Mouse (Mus musculus) neural tube, embryonic 12.5 days (tissue): ENCODE measurements around the gene Dennd4a. TPM values are rescaled to one million over a fixed set of nuclear protein-coding genes. Genes with fewer than 3 reads are reported as not detected.

Source experiments
- ATAC-seq: fragments of 200-750 bp; cut with Nextera tagmentation; 2 replicates; pipeline ENCODE4 v1.8.0; 2017; ENCODE audit warnings: low read depth, mild to moderate bottlenecking, moderate TSS enrichment, moderate library complexity; ENCODE audit not compliant: low FRiP score
- H3K27ac ChIP-seq: fragments of 300-500 bp; sonication (generic); 2 replicates; pipeline ENCODE4 v1.5.1; 2016
- H3K27me3 ChIP-seq: fragments of 300-500 bp; sonication (generic); replicated peaks from 2 replicates; pipeline ENCODE4 v1.6.1; 2016; ENCODE audit warnings: mild to moderate bottlenecking
- H3K36me3 ChIP-seq: fragments of 300-500 bp; sonication (generic); 2 replicates; pipeline ENCODE4 v1.6.1; 2016; ENCODE audit warnings: mild to moderate bottlenecking
- H3K4me1 ChIP-seq: fragments of 300-500 bp; sonication (generic); 2 replicates; pipeline ENCODE4 v1.6.1; 2016
- H3K4me2 ChIP-seq: fragments of 300-500 bp; sonication (generic); replicated peaks from 2 replicates; pipeline ENCODE4 v1.6.1; 2016; ENCODE audit warnings: mild to moderate bottlenecking
- H3K4me3 ChIP-seq: fragments of 300-500 bp; sonication (generic); 2 replicates; pipeline ENCODE4 v1.5.1; 2016
- H3K9ac ChIP-seq: fragments of 300-500 bp; sonication (generic); 2 replicates; pipeline ENCODE4 v1.6.1; 2016; ENCODE audit warnings: mild to moderate bottlenecking
- H3K9me3 ChIP-seq: fragments of 300-500 bp; sonication (generic); 2 replicates; pipeline ENCODE4 v1.6.1; 2016; ENCODE audit warnings: mild to moderate bottlenecking
- WGBS: fragments of 180-500 bp; shearing (Covaris S2); methylation state at CpG from one replicate; pipeline ENCODE4 v1.1.7; 2016; 5-methylcytosine and 5-hydroxymethylcytosine counted together
- polyA plus RNA-seq: library from polyadenylated mRNA; unstranded; fragments of >200 nt; fragmentation: Nextera tagmentation; extraction: Ambion mirVana; gene quantifications from 2 replicates; pipeline ENCODE4 v1.2.1, GENCODE M21; 2016

Dennd4a gene
- polyA plus RNA-seq, 1 experiment from 2014 or later, result 11.0 TPM

DNA sequence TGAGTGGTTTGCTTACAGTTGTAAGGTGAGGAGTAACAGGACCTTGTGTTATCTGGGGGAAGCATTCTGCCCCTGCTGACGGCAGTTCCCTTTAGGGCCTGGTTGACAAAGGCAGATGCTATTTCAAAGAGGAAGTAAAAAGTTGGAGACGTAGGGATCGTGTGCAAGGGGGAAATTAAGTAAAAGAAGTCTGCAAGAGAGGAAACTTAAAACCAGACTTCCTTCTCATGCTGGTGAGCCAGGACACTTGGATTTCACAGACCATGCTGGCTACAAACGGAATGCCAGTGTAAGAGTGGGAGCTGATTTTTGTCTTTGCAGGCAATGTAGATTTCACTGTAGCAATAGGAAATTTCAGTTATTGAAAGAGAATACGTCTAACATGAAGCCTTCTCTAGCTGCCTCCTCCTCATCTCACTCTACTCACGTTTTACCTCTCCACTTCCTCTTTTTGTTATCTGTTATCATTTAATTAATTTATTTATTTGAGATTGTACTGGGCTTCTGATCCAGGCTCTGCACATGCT is 19.0 kb downstream of the Dennd4a start:
- Histone ChIP-seq H3K4me1 (no peaks in the 10 kb centered on the region), H3K27me3 (no peaks in the 10 kb centered on the region), H3K4me3 (no peak overlapping the region), H3K9me3 (no peaks in the 10 kb centered on the region), H3K27ac (no peak overlapping the region), H3K36me3 (no peaks in the 10 kb centered on the region), H3K9ac (no peak overlapping the region), H3K4me2 (no peak overlapping the region)
- no peak for ATAC-seq
- 64% methylated on average over 6 of the region's 6 CpGs for WGBS

DNA sequence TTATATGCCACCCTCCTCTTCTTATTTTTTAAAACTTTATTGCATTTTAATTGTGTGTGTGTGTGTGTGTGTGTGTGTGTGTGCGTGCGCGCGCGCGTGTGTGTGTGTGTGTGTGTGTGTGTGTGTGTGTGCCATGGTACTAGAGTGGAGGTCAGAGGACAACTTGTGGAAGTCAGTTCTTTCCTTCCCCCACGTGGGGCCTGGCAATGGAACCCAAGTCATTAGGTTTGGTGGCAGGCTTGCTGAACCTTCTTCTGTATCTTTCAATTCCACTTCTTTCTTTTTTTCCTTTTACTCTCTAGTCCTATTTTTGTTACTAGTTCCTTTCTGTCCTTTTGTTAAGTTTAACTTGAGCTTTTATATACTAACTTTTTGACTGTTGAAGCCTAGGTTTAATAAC is 19.5 kb downstream of the Dennd4a start:
- no peaks in the 10 kb centered on the region for H3K36me3 ChIP-seq
- H3K9me3 ChIP-seq, result no peaks in the 10 kb centered on the region
- no peak overlapping the region for H3K27ac ChIP-seq
- no peaks in the 10 kb centered on the region for H3K27me3 ChIP-seq
- H3K4me3 ChIP-seq, result no peak overlapping the region
- H3K9ac ChIP-seq, result no peak overlapping the region
- ATAC-seq, result no peak
- H3K4me2 ChIP-seq, result no peak overlapping the region
- H3K4me1 ChIP-seq, result no peaks in the 10 kb centered on the region
- WGBS, result 90% methylated on average over 7 of the region's 7 CpGs

DNA sequence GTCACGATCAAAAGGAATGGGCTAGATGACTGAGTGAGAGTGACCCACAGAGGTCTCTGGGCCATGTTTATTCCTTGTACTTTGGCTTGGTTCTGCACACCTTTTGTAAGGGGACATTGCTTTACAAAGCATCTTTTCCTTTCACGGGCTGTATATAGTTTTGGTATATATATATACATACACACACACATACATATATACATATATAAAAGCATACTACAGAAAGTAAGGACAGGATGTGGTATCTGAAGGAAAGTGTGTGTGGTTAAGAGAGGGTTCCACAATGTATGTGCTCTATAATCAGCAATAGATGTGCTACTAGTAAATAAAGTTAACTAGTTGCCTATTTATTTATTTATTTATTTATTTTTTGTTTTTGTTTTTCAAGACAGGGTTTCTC is 20.6 kb downstream of the Dennd4a start:
- WGBS, result 97% methylated on average over 2 of the region's 2 CpGs

DNA sequence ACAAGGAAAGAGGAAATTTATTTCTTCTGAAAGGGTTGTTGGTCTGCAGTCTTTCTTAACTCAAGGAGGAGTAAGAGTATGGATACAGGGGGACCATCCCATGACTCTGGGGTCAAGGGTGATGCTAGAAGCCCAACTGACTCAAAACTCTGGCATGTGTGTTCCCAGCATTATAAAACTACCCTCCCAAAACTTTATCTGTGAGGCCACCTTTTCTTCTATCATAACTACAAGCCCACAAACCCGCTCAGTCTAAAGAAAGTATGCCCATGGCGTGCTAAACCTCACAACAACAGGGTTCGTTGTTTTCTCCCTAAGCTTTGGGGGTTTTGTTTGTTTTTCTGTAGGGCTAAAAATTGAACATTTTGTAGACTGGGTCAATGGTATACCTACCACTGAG is 23.3 kb downstream of the Dennd4a start:
- Histone ChIP-seq H3K4me2 (no peak overlapping the region), H3K9me3 (no peaks in the 10 kb centered on the region), H3K27me3 (no peaks in the 10 kb centered on the region), H3K4me3 (no peak overlapping the region), H3K27ac (no peak overlapping the region), H3K36me3 (no peaks in the 10 kb centered on the region), H3K4me1 (no peaks in the 10 kb centered on the region), H3K9ac (no peak overlapping the region)
- 94% methylated on average over 3 of the region's 3 CpGs for WGBS
- ATAC-seq, result no peak

More for the DNA sequence above, 20.6 kb downstream of the Dennd4a start:
- H3K9me3 ChIP-seq, result no peaks in the 10 kb centered on the region
- no peaks in the 10 kb centered on the region for H3K4me1 ChIP-seq
- H3K27me3 ChIP-seq, result no peaks in the 10 kb centered on the region
- no peaks in the 10 kb centered on the region for H3K36me3 ChIP-seq
- no peak overlapping the region for H3K9ac ChIP-seq
- H3K4me2 ChIP-seq, result no peak overlapping the region
- no peak overlapping the region for H3K27ac ChIP-seq
- ATAC-seq, result no peak
- no peak overlapping the region for H3K4me3 ChIP-seq

DNA sequence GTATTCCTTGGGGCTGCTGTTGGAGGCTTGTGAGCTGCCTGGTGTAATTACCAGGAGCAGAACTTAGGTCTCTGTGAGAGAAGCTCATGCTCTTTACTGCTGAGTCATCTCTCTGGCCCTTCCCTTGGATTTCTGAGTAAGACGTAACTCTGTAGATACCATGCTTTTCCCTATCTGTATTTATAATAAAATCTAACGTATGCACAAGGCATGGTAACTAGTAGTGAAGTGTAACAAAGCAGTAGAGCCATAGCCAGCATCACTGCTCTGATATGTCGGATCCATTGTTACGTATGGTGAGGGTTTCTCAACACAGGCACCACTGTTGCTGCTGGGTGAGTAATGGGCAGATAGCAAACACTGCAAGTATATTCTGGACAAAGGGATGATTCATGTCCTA is 34.2 kb downstream of the Dennd4a start:
- Histone ChIP-seq H3K27me3 (no peaks in the 10 kb centered on the region), H3K4me3 (no peak overlapping the region), H3K9ac (no peak overlapping the region), H3K27ac (no peak overlapping the region), H3K4me2 (no peak overlapping the region), H3K36me3 (peaks cover 16% of the 10 kb centered on the region; the same call in 1 of the 2 replicates), H3K4me1 (no peaks in the 10 kb centered on the region), H3K9me3 (no peaks in the 10 kb centered on the region)
- no peak for ATAC-seq
- WGBS, result 85% methylated on average over 4 of the region's 4 CpGs

DNA sequence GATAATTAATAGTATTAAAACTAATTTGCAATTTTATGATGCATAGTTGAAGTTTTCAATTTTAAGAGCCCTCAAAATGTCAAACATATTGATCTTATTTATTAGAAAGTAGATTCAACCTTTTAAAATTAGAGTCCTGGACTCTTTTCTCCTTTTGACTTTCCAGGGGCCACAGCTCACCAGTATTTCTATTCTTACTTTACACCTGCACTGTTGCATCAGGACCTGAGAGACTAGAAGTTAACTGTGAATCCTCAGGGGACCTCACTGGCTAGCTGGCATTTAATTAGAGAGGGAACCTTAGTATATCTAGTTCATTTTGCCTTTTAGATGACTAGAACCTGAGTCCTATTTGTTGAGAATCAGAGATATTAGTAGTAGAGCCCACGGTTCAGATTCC is 38.4 kb downstream of the Dennd4a start:
- peaks cover under 1% of the 10 kb centered on the region; the same call in 1 of the 2 replicates for H3K36me3 ChIP-seq
- 80% methylated on average over 1 of the region's 1 CpGs for WGBS
- H3K9me3 ChIP-seq, result no peaks in the 10 kb centered on the region
- H3K27ac ChIP-seq, result no peak overlapping the region
- H3K27me3 ChIP-seq, result no peaks in the 10 kb centered on the region
- no peak overlapping the region for H3K9ac ChIP-seq
- no peaks in the 10 kb centered on the region for H3K4me1 ChIP-seq
- no peak for ATAC-seq
- H3K4me3 ChIP-seq, result no peak overlapping the region
- H3K4me2 ChIP-seq, result no peak overlapping the region

DNA sequence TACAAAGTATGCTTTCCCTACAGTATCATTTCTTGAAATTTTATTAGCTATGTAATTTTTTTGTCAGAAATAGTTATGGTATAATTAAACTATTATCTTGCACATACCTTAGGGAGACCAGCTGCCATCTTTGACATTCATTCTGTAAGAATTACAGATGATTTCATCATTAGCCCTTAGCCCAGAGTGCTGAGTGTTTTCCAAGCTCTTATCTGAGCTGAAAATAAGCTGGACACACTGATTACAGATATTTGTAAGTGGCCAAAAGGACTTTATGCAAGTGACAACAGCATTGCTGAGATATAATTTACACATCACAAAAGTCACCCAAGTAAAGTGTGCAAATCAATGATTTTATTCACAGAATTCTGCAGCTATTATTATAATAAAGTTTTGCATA is 48.9 kb downstream of the Dennd4a start:
- Histone ChIP-seq H3K9ac (no peak overlapping the region), H3K27ac (no peak overlapping the region), H3K36me3 (peaks cover 12% of the 10 kb centered on the region), H3K9me3 (no peaks in the 10 kb centered on the region), H3K27me3 (no peaks in the 10 kb centered on the region), H3K4me2 (no peak overlapping the region), H3K4me3 (no peak overlapping the region), H3K4me1 (no peaks in the 10 kb centered on the region)
- ATAC-seq, result no peak

DNA sequence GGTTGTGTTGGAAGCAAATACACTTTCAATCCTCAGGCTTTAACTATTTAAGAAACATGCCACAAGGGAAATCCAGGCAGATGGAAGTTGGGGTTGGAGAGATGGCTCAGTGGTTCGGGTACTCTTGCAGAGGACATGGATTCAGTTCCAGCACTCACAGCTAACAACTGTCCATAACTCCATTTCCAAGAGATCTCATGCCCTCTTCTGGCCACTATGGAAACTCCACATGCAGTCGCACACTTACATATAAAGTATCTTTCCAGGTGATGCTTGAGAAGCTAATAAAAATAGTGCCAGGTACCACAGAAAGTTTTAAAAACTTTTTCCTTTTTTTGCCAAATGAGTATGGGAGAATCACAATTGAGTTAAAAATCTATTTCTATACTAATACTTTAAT is 51.5 kb downstream of the Dennd4a start:
- no peaks in the 10 kb centered on the region for H3K9me3 ChIP-seq
- H3K27ac ChIP-seq, result no peak overlapping the region
- no peak overlapping the region for H3K9ac ChIP-seq
- peaks cover 12% of the 10 kb centered on the region for H3K36me3 ChIP-seq
- H3K4me3 ChIP-seq, result no peak overlapping the region
- ATAC-seq, result no peak
- WGBS, result 82% methylated on average over 2 of the region's 2 CpGs
- no peak overlapping the region for H3K4me2 ChIP-seq
- H3K27me3 ChIP-seq, result no peaks in the 10 kb centered on the region
- H3K4me1 ChIP-seq, result no peaks in the 10 kb centered on the region

DNA sequence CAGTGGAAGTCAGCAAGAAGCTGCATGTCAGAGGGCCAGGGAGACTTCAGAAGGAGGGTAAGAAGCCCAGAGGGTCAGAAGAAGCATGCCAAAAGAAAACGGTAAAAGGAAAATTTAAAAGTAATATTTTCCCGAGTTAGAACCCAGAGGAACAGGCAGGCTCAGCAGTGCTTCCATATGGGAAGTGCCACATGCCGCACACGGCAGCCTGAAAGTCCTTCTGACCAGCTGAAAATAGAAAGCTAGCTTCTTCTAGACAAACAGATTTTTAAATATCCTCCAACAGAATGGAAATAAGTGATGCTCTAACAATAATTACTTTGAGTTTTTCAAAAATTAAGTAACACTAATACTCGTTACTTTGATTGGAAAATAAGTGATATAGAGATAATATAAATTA is 74.9 kb downstream of the Dennd4a start:
- Histone ChIP-seq H3K27ac (no peak overlapping the region), H3K36me3 (0 out of 2 replicates have a peak, but pooled peaks cover 3% of the 10 kb centered on the region), H3K4me2 (no peak overlapping the region), H3K9ac (no peak overlapping the region), H3K9me3 (no peaks in the 10 kb centered on the region), H3K4me3 (no peak overlapping the region), H3K4me1 (no peaks in the 10 kb centered on the region), H3K27me3 (no peaks in the 10 kb centered on the region)
- 84% methylated on average over 5 of the region's 5 CpGs for WGBS
- ATAC-seq, result no peak

DNA sequence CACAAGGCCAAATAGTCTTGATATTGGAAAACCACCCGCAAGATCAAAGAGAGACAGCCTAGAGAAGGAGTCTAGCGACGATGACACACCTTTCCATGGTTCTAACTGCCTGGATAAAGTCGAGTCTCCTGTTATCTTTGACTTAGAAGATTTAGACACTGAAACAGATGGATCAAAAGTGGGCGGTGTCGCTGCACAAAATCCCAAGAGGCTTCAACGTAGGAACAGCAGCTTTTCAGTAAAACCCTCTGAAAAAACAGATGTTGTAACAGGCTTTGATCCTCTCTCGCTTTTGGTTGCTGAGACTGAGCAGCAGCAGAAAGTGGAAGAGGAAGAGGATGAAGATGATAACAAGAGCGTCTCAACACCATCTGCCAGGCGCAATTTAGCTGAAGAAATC is 85.5 kb downstream of the Dennd4a start:
- no peaks in the 10 kb centered on the region for H3K9me3 ChIP-seq
- 90% methylated on average over 10 of the region's 10 CpGs for whole genome bisulfite sequencing
- no peaks in the 10 kb centered on the region for H3K4me1 ChIP-seq
- ATAC-seq, result no peak
- H3K36me3 ChIP-seq, result peaks cover 23% of the 10 kb centered on the region
- no peak overlapping the region for H3K4me3 ChIP-seq
- H3K9ac ChIP-seq, result no peak overlapping the region
- H3K4me2 ChIP-seq, result no peak overlapping the region
- no peaks in the 10 kb centered on the region for H3K27me3 ChIP-seq
- H3K27ac ChIP-seq, result no peak overlapping the region

DNA sequence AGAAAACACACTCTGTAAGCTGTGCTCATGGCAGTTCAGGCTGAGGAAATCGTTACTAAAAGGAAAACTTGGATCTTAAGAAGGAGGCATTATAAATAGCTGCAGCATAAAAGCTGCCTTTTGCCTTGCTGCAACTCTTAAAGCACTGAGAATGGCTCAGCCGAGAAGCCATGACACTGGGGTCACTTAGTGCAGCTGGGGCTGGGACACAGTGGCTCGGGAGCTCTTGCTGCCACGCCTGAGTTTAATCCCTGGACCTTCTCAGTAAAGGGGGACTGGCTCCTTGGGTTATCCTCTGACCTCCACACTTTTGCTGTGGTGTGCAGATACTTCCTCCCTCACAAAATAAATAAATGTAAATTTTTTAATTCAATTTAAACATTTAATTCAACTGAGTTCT is 91.7 kb downstream of the Dennd4a start:
- H3K4me3 ChIP-seq, result no peak overlapping the region
- peaks cover 27% of the 10 kb centered on the region for H3K36me3 ChIP-seq
- H3K27me3 ChIP-seq, result no peaks in the 10 kb centered on the region
- H3K9ac ChIP-seq, result no peak overlapping the region
- WGBS, result 38% methylated on average over 4 of the region's 4 CpGs
- H3K27ac ChIP-seq, result no peak overlapping the region
- no peaks in the 10 kb centered on the region for H3K4me1 ChIP-seq
- no peaks in the 10 kb centered on the region for H3K9me3 ChIP-seq
- ATAC-seq, result no peak
- no peak overlapping the region for H3K4me2 ChIP-seq

DNA sequence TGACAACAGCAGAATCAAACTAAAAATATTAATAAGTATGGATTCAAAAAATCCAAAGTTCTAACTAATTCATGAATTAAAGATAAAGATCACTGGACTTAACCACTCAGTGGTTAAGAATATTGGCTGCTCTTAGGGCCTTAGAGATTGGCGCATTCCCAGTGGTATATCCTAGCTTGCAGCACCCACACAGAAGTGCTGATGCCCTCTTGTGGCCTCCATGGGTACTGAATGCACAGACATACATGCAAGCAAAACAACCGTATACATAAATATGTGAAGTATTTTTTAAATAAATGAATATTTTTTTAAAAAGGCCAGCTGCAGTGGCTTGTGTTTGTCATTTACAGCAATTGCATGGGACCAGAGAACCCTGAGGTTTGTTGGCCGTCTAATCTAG is 92.2 kb downstream of the Dennd4a start:
- H3K9ac ChIP-seq, result no peak overlapping the region
- H3K4me1 ChIP-seq, result no peaks in the 10 kb centered on the region
- 67% methylated on average over 3 of the region's 3 CpGs for WGBS
- H3K27me3 ChIP-seq, result no peaks in the 10 kb centered on the region
- H3K36me3 ChIP-seq, result peaks cover 21% of the 10 kb centered on the region
- no peak for ATAC-seq
- H3K4me3 ChIP-seq, result no peak overlapping the region
- no peak overlapping the region for H3K4me2 ChIP-seq
- H3K9me3 ChIP-seq, result no peaks in the 10 kb centered on the region
- H3K27ac ChIP-seq, result no peak overlapping the region

DNA sequence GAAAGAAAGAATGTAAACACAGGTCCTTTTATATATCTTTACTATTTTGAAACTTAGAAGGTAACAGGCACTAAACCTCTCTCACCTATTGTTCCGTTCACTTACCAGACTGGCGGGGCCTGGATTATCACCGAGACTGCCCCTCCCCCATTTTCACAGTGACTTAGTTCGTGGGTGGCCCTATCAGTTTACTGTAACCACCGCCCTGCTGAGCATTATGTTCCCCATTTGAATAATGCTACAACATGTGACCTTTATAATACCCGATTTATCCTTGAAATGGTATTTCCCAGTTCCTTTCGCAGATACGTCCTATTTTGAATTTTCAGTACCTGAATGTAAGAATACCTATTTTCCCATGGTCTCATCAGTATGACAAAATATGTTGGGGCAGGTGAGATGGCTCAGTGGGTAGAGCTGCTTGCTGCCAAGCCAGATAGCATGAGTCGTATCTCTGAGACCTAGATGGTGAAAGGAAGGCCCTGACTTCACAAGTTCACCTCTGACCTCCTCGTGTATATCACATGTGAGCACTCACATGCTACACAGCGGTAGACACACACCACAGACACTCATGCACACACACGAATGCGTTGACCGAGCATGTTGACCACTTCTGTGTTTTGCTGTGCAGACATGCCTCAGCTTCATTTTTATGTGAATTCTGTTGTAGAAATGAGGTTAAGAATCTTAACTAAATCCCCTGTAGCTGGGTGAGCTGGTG is 93.9 kb downstream of the Dennd4a start:
- WGBS, result 92% methylated on average over 14 of the region's 14 CpGs
- Histone ChIP-seq H3K9ac (no peak overlapping the region), H3K4me3 (no peak overlapping the region), H3K9me3 (no peaks in the 10 kb centered on the region), H3K4me2 (no peak overlapping the region), H3K27me3 (no peaks in the 10 kb centered on the region), H3K36me3 (peaks cover 17% of the 10 kb centered on the region; the same call in 1 of the 2 replicates), H3K4me1 (no peaks in the 10 kb centered on the region), H3K27ac (no peak overlapping the region)
- no peak for ATAC-seq
